In the genomic region with DNA sequence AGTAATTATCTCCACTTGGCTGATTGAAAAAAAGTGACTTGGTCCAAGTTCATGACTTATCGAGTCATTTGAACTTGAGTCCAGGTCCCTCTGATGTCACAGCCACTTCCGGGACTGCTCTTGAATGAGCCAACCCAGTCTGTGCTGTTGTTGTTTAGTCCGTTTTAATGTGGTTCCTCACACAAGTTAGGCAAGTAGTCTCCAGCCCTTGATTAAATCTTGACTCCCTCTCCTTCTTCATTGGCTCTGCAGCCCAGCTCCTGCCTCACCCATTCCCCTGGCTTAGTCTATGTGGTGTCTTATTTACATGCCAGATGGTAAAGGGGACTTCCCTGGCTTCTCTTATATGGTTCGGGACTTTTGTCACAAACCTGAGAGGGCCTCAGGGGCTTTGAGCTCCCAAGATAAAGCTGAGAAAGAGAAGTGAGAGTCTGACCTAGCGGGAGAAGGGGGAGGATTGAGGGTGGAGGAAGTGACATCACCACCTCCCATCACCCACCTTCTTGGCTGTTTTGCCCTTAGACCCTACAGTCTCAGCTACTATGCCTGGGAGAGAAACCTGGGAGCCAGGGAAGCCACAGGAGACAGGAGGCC, we compare ENCODE assay signal across 14 mouse cellular contexts. TPM values are rescaled to one million over a fixed set of nuclear protein-coding genes. Genes with fewer than 3 reads are reported as not detected.
DNase-seq lines count a peak whose midpoint lies in the region; ATAC-seq and TF ChIP-seq lines count a peak whose summit lies in the region.
"Had no signal": no experiment of that assay in that cellular context is flagged by ENCODE, and none has a peak within 500 bp of the region (broad histone marks: within the 10 kb centered on the region; RNA-seq: fewer than 3 reads in every experiment).

No protein-coding gene starts in this region.

- no peak for TF ChIP-seq POLR2A in thymus, adult 2 months (IDR thresholded peaks at IDR 0.05; ENCODE audit: control insufficient read depth, extremely low read depth, insufficient read depth, low read length, poor library complexity)

- no peak for DNase-seq in thymus, adult 2 months
- no peak for DNase-seq in thymus, postnatal 10 days (ENCODE audit: low spot score in 2 of 2)
- DNase-seq in Muller cell, postnatal 12 days (ENCODE audit: inconsistent ontology term), result no peak
- no peak for DNase-seq in frontal cortex, postnatal 14 days (ENCODE audit: low spot score in 2 of 2)
- no peak for DNase-seq in frontal cortex, postnatal 10 days (ENCODE audit: low spot score in 2 of 2)
- DNase-seq: layer of hippocampus, postnatal 36 days; lung, embryonic 14.5 days; right cerebral cortex, postnatal 14 days had no signal

- peak overlapping the region; percentile 96 for H3K27ac ChIP-seq in thymus, adult 2 months (ENCODE audit: control insufficient read depth, insufficient read depth, low read length)
- H3K27ac ChIP-seq: forebrain, embryonic 15.5 days; heart, adult 2 months; neural tube, embryonic 13.5 days had no signal

- H3K27me3 ChIP-seq in thymus, adult 2 months (ENCODE audit: control insufficient read depth, insufficient read depth, low read length), result no peaks in the 10 kb centered on the region
- H3K27me3 ChIP-seq: forebrain, embryonic 15.5 days; neural tube, embryonic 13.5 days had no signal

- WGBS in thymus, adult 2 months, result 10% methylated on average over 5 of the region's 5 CpGs

- no peak overlapping the region for H3K4me3 ChIP-seq in thymus, adult 2 months (ENCODE audit: control insufficient read depth, insufficient read depth, low read length)
- H3K4me3 ChIP-seq: forebrain, embryonic 15.5 days; heart, adult 2 months; neural tube, embryonic 13.5 days had no signal

- peaks cover 64% of the 10 kb centered on the region for H3K4me1 ChIP-seq in thymus, adult 2 months (replicated peaks; ENCODE audit: control insufficient read depth, insufficient read depth, low read length)
- H3K4me1 ChIP-seq: forebrain, embryonic 15.5 days; neural tube, embryonic 13.5 days had no signal

- no peak for TF ChIP-seq CTCF in thymus, adult 2 months (IDR thresholded peaks at IDR 0.05; ENCODE audit: borderline replicate concordance, control insufficient read depth, extremely low read depth, insufficient read depth, low read length, poor library complexity)

- no peaks in the 10 kb centered on the region for H3K36me3 ChIP-seq in thymus, adult 2 months (ENCODE audit: control insufficient read depth, insufficient read depth, low read length)
- H3K36me3 ChIP-seq: forebrain, embryonic 15.5 days; neural tube, embryonic 13.5 days had no signal

- ATAC-seq in common myeloid progenitor, adult 5-6 weeks (replicated peaks; ENCODE audit: low read depth, poor library complexity, severe bottlenecking), result peak; percentile 57
- ATAC-seq in monocyte, adult 5-6 weeks (replicated peaks; ENCODE audit: insufficient number of reproducible peaks, low FRiP score, low TSS enrichment, poor library complexity, severe bottlenecking), result peak; percentile 73
- ATAC-seq: forebrain, embryonic 15.5 days had no signal

RNA-seq across cellular contexts. Expression of a gene that starts 2.2 kb away (rescaled TPM):
- polyA plus RNA-seq in thymus, adult 2 months (2012; rRNA removed), result 355 and 480 TPM in 2 replicates
- total RNA-seq in common myeloid progenitor, adult 5-6 weeks (2017), result 215 and 234 TPM in 2 replicates
- total RNA-seq in monocyte, adult 5-6 weeks (2017), result 1,277 to 1,906 TPM (median 1,626 TPM) in 3 replicates

RNA-seq across cellular contexts. Expression of a gene that starts 5.3 kb away (rescaled TPM):
- polyA plus RNA-seq in thymus, adult 2 months (2012; rRNA removed), result 91.3 and 120 TPM in 2 replicates
- 10.6 and 13.3 TPM in 2 replicates for total RNA-seq in common myeloid progenitor, adult 5-6 weeks (2017)
- 8.5 to 13.7 TPM (median 10.6 TPM) in 3 replicates for total RNA-seq in monocyte, adult 5-6 weeks (2017)

RNA-seq across cellular contexts. Expression of a gene that starts 31.5 kb away (rescaled TPM):
- polyA plus RNA-seq in thymus, adult 2 months (2012; rRNA removed), result 1,368 and 1,549 TPM in 2 replicates
- 165 and 201 TPM in 2 replicates for total RNA-seq in common myeloid progenitor, adult 5-6 weeks (2017)
- total RNA-seq in monocyte, adult 5-6 weeks (2017), result 320 to 400 TPM (median 328 TPM) in 3 replicates

RNA-seq across cellular contexts. Expression of a gene that starts 36.5 kb away (rescaled TPM):
- polyA plus RNA-seq in thymus, adult 2 months (2012; rRNA removed), result 4.4 and 5.7 TPM in 2 replicates
- not detected in 2 replicates for total RNA-seq in common myeloid progenitor, adult 5-6 weeks (2017)
- total RNA-seq in monocyte, adult 5-6 weeks (2017), result 0.48 to 3.1 TPM (median 0.64 TPM) in 3 replicates
- total RNA-seq: heart, adult 2 months had no signal

RNA-seq across cellular contexts. Expression of a gene that starts 43.5 kb away (rescaled TPM):
- polyA plus RNA-seq in thymus, adult 2 months (2012; rRNA removed), result 4.9 and 5.3 TPM in 2 replicates
- total RNA-seq in common myeloid progenitor, adult 5-6 weeks (2017), result not detected in 2 replicates
- total RNA-seq in monocyte, adult 5-6 weeks (2017), result 0.64 TPM in 1 of 3 replicates, not detected in the others
- total RNA-seq: heart, adult 2 months; layer of hippocampus, postnatal 36 days had no signal
- polyA plus RNA-seq: forebrain, embryonic 15.5 days; heart, adult 2 months; intestine, embryonic 14.5 days; lung, embryonic 14.5 days; neural tube, embryonic 13.5 days had no signal
